Mouse (Mus musculus): Measurements from ENCODE around the gene Acot11. TPM values are rescaled to one million over a fixed set of nuclear protein-coding genes. Genes with fewer than 3 reads are reported as not detected.

Gene Acot11
- polyA plus RNA-seq (2012; ENCODE audit: insufficient read depth, insufficient read length, missing spikeins) = 5.6 and 6.6 TPM in 2 replicates

DNA sequence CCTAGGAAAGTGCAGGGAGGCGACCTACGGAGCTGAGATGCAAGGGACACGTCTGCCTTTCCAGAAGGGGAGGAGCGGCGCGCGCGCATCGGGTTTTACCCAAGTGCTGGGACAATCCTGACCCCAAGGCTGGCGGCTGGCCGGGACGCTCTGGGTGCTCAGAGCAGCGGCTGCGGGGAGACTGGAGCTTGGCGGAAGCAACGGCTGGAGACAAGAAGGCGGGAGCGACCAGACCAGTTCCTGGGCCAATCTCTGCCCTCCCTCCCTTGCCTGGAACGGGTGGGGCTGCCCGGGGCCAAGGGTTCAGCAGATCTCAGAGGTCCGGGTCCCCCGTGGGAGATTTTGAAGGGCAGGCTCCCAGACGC, at the start of gene Acot11:
Gene Acot11, minus strand, starts transcription at position 89 of the 365 bp plus-strand sequence.
- no peak for TF ChIP-seq POLR2A (IDR thresholded peaks at IDR 0.05; ENCODE audit: borderline replicate concordance, low read depth, low read length)
- no peak for TF ChIP-seq CTCF (IDR thresholded peaks at IDR 0.05; ENCODE audit: low read depth, low read length)
- no peak within 1 kb of the TSS for H3K27ac ChIP-seq (ENCODE audit: insufficient read depth, low read depth, low read length)
- peak within 1 kb of the TSS; percentile 54 for H3K4me3 ChIP-seq (ENCODE audit: insufficient read depth, low read length)
- peaks cover 8% of the 10 kb centered on the region; the same call in 1 of the 2 replicates for H3K4me1 ChIP-seq (ENCODE audit: control insufficient read depth, insufficient read depth, low read length)

DNA sequence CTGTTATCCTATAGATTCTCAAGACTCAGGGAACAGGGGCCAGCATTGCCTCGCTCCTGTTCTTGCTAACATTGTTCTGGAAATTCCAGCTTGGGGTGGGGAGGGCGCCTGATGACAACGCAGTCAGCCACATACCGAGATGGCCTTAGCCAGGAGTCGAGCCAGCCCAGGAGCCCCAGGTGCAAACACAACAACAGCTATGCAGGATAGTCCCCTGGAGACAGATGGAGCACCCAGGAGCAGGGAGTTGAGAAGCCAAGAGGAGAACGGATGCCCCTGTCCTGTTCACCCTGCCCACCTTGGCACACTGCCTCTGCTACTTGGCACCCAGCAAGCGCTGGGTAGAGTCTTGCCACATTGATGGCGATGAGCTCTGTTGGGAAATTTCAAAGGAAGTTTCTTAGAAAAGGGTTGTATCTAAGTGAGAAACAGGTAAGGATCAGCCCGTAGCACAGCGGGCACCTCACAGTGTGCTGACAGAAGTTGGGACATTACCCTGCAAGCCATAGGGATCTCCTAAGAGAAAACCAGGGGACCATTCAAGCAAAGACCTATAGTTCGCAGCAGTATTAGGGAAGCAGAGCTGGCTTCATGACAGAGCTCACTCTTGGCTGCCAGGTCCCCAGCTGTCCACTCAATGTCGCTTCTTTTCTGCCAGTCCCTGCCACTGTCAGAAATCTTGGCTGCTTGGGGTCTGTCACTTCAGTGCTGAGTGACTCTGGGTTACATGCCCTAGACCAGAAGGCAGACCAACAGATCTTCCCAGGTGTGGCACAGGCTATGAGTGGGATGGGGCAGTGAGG, 43.7 kb upstream of the Acot11 start:
- TF ChIP-seq POLR2A (IDR thresholded peaks at IDR 0.05; ENCODE audit: borderline replicate concordance, low read depth, low read length) (no peak), CTCF (IDR thresholded peaks at IDR 0.05; ENCODE audit: low read depth, low read length) (no peak)
- no peak overlapping the region for H3K27ac ChIP-seq (ENCODE audit: insufficient read depth, low read depth, low read length)
- H3K4me1 ChIP-seq (ENCODE audit: control insufficient read depth, insufficient read depth, low read length) = no peaks in the 10 kb centered on the region
- H3K4me3 ChIP-seq (ENCODE audit: insufficient read depth, low read length) = no peak overlapping the region

DNA sequence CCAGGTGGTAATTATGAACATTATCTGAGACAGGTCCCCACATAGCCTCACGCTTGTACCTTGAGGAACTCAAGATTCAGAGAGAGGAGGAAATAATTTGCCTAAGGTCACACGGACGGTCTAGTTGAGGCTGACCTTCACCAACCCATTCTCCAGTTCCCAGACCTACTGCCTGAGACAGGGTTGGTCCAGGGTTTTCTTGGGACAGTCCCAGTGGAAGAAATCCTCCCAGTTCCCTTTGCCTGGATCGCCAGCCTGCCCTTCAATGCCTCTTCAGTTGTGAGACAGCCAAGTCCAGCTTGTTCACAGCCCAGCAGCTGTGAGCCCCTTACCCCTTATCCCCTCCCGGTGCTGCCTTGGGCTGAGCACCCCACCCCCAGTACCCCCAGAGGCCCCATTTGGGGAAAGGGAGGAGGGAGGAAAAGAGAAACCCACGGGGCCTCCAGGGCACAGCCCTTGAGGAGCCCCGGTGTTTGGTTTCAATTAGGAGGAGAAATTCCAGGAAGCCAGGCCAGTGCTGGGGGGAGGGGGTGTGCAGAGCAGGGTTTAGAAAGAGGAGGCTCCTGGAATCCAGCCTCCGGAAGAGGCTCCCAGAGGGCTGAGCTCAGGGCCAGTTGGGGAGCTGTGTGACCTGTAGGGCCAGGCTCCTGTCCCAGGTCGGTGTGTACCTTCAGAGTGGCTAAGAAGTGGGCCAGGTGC, 42.9 kb upstream of the Acot11 start:
- Histone ChIP-seq H3K4me3 (ENCODE audit: insufficient read depth, low read length) (no peak overlapping the region), H3K4me1 (ENCODE audit: control insufficient read depth, insufficient read depth, low read length) (no peaks in the 10 kb centered on the region), H3K27ac (ENCODE audit: insufficient read depth, low read depth, low read length) (no peak overlapping the region)
- TF ChIP-seq CTCF (IDR thresholded peaks at IDR 0.05; ENCODE audit: low read depth, low read length) (no peak), POLR2A (IDR thresholded peaks at IDR 0.05; ENCODE audit: borderline replicate concordance, low read depth, low read length) (no peak)

DNA sequence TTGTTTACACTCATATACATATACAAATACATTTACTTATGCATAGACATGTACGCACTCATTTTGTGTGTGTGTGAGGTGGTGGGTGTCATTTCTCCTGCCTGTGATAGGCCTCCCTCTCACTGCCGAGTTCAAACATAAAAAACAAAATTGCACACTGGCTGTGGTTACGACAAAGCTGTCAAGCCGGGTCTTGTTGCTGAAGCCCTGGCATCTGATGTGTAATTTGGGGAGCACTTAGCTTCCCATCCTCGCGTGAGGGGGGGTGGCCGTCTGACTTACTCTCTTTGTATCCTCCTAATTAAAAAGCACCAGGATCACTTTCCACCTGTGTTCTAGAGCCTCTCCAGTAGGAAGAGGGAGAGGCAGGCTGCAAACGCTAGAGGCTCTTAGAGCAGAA, 37.8 kb upstream of the Acot11 start:
- H3K4me3 ChIP-seq (ENCODE audit: insufficient read depth, low read length) = no peak overlapping the region
- peaks cover 2% of the 10 kb centered on the region; the same call in 1 of the 2 replicates for H3K4me1 ChIP-seq (ENCODE audit: control insufficient read depth, insufficient read depth, low read length)
- no peak overlapping the region for H3K27ac ChIP-seq (ENCODE audit: insufficient read depth, low read depth, low read length)
- TF ChIP-seq CTCF (IDR thresholded peaks at IDR 0.05; ENCODE audit: low read depth, low read length) = no peak
- TF ChIP-seq POLR2A (IDR thresholded peaks at IDR 0.05; ENCODE audit: borderline replicate concordance, low read depth, low read length) = no peak

DNA sequence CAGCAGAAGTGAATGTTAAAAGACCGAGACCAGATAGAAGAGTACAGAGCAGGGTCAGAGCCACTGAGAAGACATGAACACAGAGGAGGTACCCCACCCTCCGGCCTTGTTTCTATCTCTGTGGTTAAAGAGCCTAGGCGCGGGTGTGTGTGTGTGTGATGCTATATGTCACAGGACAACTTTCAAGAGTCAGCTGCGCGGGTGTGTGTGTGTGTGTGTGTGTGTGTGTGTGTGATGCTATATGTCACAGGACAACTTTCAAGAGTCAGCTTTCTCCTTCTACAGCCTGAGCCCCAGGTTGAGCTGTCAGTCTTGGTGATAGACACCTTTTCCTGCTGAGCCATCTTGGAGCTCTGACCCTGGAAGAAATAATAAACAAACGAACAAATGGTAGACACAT, 37.1 kb upstream of the Acot11 start:
- peaks cover 2% of the 10 kb centered on the region; the same call in 1 of the 2 replicates for H3K4me1 ChIP-seq (ENCODE audit: control insufficient read depth, insufficient read depth, low read length)
- H3K4me3 ChIP-seq (ENCODE audit: insufficient read depth, low read length) = no peak overlapping the region
- TF ChIP-seq POLR2A (IDR thresholded peaks at IDR 0.05; ENCODE audit: borderline replicate concordance, low read depth, low read length) (no peak), CTCF (IDR thresholded peaks at IDR 0.05; ENCODE audit: low read depth, low read length) (no peak)
- no peak overlapping the region for H3K27ac ChIP-seq (ENCODE audit: insufficient read depth, low read depth, low read length)

DNA sequence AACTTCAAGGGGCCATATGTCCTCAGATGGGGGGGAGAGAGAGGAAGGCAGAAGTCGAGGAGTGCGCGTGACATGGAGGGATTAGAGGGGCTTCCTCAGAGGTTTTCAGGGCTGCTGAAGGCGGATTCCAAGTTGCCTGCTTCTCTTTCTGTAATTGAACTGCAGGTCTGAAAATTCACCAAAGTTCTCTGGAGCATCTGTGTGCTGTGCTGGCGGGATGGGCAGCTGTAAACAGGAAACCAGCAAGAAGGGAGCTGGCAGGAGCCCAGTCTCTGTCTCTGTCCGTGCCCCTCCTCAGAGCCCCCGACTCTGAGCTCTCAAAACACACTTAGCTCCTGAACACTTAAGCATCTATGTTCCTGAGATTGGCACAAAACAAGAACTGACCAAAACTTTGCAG, 36.5 kb upstream of the Acot11 start:
- no peak overlapping the region for H3K27ac ChIP-seq (ENCODE audit: insufficient read depth, low read depth, low read length)
- peaks cover 2% of the 10 kb centered on the region; the same call in 1 of the 2 replicates for H3K4me1 ChIP-seq (ENCODE audit: control insufficient read depth, insufficient read depth, low read length)
- H3K4me3 ChIP-seq (ENCODE audit: insufficient read depth, low read length) = no peak overlapping the region
- TF ChIP-seq POLR2A (IDR thresholded peaks at IDR 0.05; ENCODE audit: borderline replicate concordance, low read depth, low read length) (no peak), CTCF (IDR thresholded peaks at IDR 0.05; ENCODE audit: low read depth, low read length) (no peak)

DNA sequence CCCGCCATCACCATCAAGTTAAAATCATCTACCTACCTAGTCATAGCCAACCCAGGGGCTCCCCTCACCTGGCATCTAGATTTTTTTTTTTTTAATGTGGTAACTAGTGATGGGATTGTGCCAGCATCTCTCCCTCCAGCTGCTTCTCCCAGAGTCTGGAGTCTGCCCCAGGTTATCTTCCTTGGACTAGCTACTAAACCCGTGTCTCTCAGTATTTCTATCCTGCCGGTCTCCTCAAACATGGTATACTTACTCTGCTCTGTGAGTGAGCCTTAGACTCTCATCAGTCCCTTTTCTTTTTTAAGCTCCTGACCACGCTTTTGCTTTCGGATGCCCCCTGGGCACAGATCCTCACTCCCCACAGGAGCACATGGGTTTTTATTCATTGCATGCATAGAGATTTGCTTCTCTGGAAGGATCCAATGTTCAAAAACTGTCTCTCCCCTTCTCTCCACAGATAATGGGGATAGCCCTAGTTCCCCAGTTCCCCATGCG, 35.9 kb upstream of the Acot11 start:
- Histone ChIP-seq H3K4me1 (ENCODE audit: control insufficient read depth, insufficient read depth, low read length) (peaks cover 2% of the 10 kb centered on the region; the same call in 1 of the 2 replicates), H3K4me3 (ENCODE audit: insufficient read depth, low read length) (peak overlapping the region; percentile 64; the same call in 1 of the 2 replicates), H3K27ac (ENCODE audit: insufficient read depth, low read depth, low read length) (no peak overlapping the region)
- no peak for TF ChIP-seq CTCF (IDR thresholded peaks at IDR 0.05; ENCODE audit: low read depth, low read length)
- TF ChIP-seq POLR2A (IDR thresholded peaks at IDR 0.05; ENCODE audit: borderline replicate concordance, low read depth, low read length) = no peak

DNA sequence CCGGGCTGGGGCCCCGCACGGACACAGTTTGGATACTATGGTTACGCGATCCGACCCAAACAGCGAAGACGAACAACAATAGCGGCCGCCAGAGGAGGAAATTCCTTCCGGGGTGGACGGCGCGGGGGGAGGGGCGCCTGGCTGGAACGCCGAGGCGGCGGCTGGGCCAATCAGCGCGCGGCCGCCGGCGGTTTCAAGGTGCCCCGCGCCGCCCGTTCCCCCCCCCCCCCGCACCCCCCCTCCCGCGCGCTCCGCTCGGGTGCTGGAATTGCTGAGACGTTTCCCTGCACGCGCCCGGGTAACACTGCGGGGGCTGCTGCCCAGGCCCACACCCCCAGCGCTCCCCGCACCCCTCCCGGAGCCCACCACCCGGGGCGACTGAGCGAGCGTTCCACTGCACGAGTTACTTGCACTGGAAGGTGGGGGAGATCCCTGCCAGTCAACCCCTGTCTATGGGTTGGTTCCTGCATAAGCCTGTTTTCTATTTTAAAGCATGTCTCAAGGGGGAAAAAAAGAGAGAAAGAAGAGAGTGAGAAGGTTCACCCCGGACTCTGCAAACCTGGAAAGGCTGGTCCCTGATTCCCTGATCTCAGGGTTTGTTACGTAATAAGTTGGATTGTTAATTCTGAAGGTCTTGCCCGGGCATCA, 35.3 kb upstream of the Acot11 start:
- peaks cover 2% of the 10 kb centered on the region; the same call in 1 of the 2 replicates for H3K4me1 ChIP-seq (ENCODE audit: control insufficient read depth, insufficient read depth, low read length)
- peak overlapping the region; percentile 49 for H3K27ac ChIP-seq (ENCODE audit: insufficient read depth, low read depth, low read length)

DNA sequence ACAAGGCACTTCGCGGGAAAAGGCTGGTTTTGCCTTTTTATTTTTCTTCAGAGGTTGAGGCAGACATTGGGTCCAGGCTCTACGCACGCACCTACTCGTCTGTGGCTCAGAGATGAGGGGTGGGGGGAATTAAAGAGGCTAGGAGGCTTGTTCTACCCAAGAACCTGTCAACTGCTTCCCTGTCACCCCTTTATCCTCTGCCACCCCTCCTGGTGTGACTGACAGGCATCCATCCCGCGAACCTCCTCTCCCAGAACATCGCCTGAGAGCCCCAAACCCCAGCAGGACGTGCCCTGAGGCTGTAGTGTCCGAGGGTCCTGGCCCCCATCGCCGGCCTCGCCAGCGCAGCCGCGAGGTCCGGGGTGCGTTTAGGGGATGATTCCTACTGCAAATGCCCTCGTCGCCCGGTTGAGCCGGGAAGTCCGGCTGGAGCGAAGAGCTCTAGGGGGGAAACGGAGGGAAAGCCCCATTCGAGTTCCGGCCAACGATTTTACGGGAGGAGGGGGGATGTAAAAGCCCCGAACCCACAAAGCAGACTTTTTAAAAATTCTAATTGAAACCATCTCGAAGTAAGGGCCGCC, 34.5 kb upstream of the Acot11 start:
- H3K27ac ChIP-seq (ENCODE audit: insufficient read depth, low read depth, low read length) = peak overlapping the region; percentile 49; the same call in 1 of the 2 replicates
- peaks cover 2% of the 10 kb centered on the region; the same call in 1 of the 2 replicates for H3K4me1 ChIP-seq (ENCODE audit: control insufficient read depth, insufficient read depth, low read length)
- peak overlapping the region; percentile 54 for H3K4me3 ChIP-seq (ENCODE audit: insufficient read depth, low read length)
- no peak for TF ChIP-seq POLR2A (IDR thresholded peaks at IDR 0.05; ENCODE audit: borderline replicate concordance, low read depth, low read length)
- TF ChIP-seq CTCF (IDR thresholded peaks at IDR 0.05; ENCODE audit: low read depth, low read length) = no peak

More for the DNA sequence above, 35.3 kb upstream of the Acot11 start:
- no peak for TF ChIP-seq CTCF (IDR thresholded peaks at IDR 0.05; ENCODE audit: low read depth, low read length)
- no peak for TF ChIP-seq POLR2A (IDR thresholded peaks at IDR 0.05; ENCODE audit: borderline replicate concordance, low read depth, low read length)
- H3K4me3 ChIP-seq (ENCODE audit: insufficient read depth, low read length) = peak overlapping the region; percentile 64

Measured in bone marrow macrophage, adult 2 months (primary cell).